Mouse (Mus musculus) bone marrow macrophage, adult 2 months (primary cell): Measurements from ENCODE around the gene Kif1bp. TPM values are rescaled to one million over a fixed set of nuclear protein-coding genes. Genes with fewer than 3 reads are reported as not detected.

Experiments
- H3K27ac ChIP-seq: 2 replicates; pipeline ENCODE4 v1.5.1; 2012; ENCODE audit warnings: low read depth, low read length; ENCODE audit not compliant: insufficient read depth
- H3K4me1 ChIP-seq: 2 replicates; pipeline ENCODE4 v1.6.1; 2012; ENCODE audit warnings: low read length; ENCODE audit not compliant: control insufficient read depth, insufficient read depth
- H3K4me3 ChIP-seq: 2 replicates; pipeline ENCODE4 v1.5.1; 2012; ENCODE audit warnings: mild to moderate bottlenecking, low read length, moderate library complexity; ENCODE audit not compliant: insufficient read depth
- CTCF ChIP-seq: IDR thresholded peaks from 2 replicates; pipeline ENCODE4 v1.5.1; 2012; ENCODE audit warnings: low read depth, mild to moderate bottlenecking, low read length, moderate library complexity
- POLR2A ChIP-seq: IDR thresholded peaks from 2 replicates; pipeline ENCODE4 v1.6.1; 2012; ENCODE audit warnings: mild to moderate bottlenecking, low read depth, low read length, borderline replicate concordance
- polyA plus RNA-seq: library from polyadenylated mRNA; stranded (reverse); fragments of >200 nt; gene quantifications from 2 replicates; pipeline ENCODE4 v1.2.4, GENCODE M21; 2012; ENCODE audit not compliant: missing spikeins, insufficient read depth, insufficient read length

Kif1bp gene
- polyA plus RNA-seq, 1 experiment, result 40.0 TPM

DNA sequence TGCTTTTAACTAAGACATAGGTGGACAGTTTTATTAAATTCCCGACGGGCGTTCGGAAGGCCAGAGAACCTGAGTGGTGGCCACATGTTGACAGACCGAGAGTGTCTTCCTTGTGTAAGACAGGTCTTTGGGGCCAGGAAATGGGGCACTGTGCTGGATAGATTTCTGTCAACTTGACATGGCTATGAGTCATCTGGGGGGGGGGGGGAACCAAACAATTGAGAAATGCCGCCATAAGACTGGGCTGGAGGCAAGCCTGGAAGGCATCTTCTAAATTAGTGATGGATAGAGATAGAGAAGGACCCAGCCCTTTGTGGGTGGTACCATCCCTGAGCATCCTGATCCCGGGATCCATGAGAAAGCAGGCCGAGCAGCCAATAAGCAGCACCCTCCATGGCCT, 35.3 kb downstream of the Kif1bp start:
- Histone ChIP-seq H3K27ac (peak overlapping the region; percentile 53), H3K4me3 (peak overlapping the region; percentile 24), H3K4me1 (peaks cover 29% of the 10 kb centered on the region)
- TF ChIP-seq CTCF (no peak), POLR2A (no peak)

GRCm38 (mm10) chr10:62542507-62542906, 35.8 kb downstream of the Kif1bp start:
- Histone ChIP-seq H3K4me1 (peaks cover 29% of the 10 kb centered on the region), H3K27ac (peak overlapping the region; percentile 53), H3K4me3 (no peak overlapping the region)
- TF ChIP-seq CTCF, result no peak
- no peak for TF ChIP-seq POLR2A

- Histone ChIP-seq H3K4me3 (no peak overlapping the region), H3K4me1 (peaks cover 26% of the 10 kb centered on the region), H3K27ac (peak overlapping the region; percentile 68)
- TF ChIP-seq POLR2A, result no peak
- TF ChIP-seq CTCF, result no peak
Observed at GRCm38 (mm10) chr10:62541499-62541898, 36.8 kb downstream of the Kif1bp start.

- Histone ChIP-seq H3K27ac (no peak overlapping the region), H3K4me1 (peaks cover 25% of the 10 kb centered on the region), H3K4me3 (no peak overlapping the region)
- TF ChIP-seq POLR2A, result no peak
- TF ChIP-seq CTCF, result no peak
Observed at GRCm38 (mm10) chr10:62540800-62541199, 37.5 kb downstream of the Kif1bp start.

DNA sequence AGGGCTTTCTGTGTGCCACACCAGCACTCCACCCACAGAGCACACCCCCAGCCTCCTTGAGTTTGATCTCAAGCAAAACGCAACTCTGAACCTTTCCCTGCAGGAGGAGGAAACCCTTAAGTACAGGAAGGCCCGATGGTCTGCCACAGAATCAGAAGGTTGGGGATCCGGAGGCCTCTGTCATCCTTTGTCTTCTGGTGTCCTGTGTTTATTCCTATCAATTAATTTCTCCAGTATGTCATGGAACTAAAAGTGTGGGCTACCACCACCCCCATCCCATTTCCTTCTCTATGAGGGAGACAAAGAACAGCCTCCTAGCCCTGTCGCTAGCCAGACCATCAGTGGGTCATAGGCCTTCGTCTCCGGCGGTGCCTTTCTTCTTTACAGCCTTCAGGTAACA, 43.7 kb downstream of the Kif1bp start:
- Histone ChIP-seq H3K4me1 (peaks cover 21% of the 10 kb centered on the region), H3K4me3 (no peak overlapping the region), H3K27ac (no peak overlapping the region)
- TF ChIP-seq CTCF (no peak), POLR2A (no peak)

- Histone ChIP-seq H3K4me1 (peaks cover 21% of the 10 kb centered on the region), H3K27ac (peak overlapping the region; percentile 18; the same call in 1 of the 2 replicates), H3K4me3 (no peak overlapping the region)
- TF ChIP-seq POLR2A, result no peak
- no peak for TF ChIP-seq CTCF
Observed at GRCm38 (mm10) chr10:62532832-62533231, 45.4 kb downstream of the Kif1bp start.

DNA sequence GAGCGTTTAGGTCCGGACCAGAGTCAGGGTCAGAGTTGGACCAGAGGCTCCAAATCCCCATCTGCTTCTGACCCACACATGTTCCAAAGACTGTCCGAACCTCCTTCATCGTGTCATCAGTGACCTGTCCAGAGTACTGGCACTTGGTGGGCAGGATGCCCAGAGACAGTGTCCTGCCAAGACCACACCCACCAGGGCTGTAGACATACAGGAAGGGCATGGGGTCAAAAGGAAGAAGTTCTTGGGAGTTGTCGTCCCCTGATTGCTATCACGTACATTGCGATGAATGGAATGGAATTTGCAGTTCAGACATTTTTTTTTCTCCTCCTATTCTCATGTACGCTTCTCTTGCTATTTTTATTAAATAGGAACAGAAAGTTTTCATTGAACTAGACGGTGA, 48.1 kb downstream of the Kif1bp start:
- H3K27ac ChIP-seq, result no peak overlapping the region
- H3K4me3 ChIP-seq, result no peak overlapping the region
- TF ChIP-seq CTCF (no peak), POLR2A (no peak)
- H3K4me1 ChIP-seq, result peaks cover 21% of the 10 kb centered on the region

DNA sequence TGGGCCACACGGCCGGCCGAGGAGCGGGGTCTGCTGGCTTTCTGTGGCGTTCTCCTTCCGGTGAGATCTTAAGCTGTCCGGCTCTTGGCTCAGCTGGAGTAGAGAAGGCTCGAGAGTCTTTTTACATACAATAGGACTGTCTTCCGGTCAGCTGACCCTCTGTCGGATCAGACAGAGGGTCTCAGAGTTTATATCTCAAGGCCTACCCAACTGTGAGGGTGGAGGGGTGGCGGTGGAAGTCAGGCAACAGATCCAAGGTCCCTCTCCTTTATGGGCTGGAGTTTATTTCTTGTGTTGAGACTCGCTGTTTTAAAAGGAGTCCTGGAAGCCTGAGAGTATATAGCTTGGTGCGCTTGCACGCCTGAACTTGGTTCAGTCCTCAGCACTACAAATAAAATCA, 50.9 kb downstream of the Kif1bp start, which contains the start of gene Srgn:
Gene Srgn (minus strand): TSS at position 101 of the 400 bp plus-strand sequence.
- Histone ChIP-seq H3K27ac (no peak within 1 kb of the TSS), H3K4me1 (peaks cover 9% of the 10 kb centered on the region), H3K4me3 (no peak within 1 kb of the TSS)
- TF ChIP-seq POLR2A (no peak), CTCF (no peak)

GRCm38 (mm10) chr10:62522346-62522950, 55.8 kb downstream of the Kif1bp start:
- Histone ChIP-seq H3K4me3 (no peak overlapping the region), H3K27ac (no peak overlapping the region), H3K4me1 (no peaks in the 10 kb centered on the region)
- TF ChIP-seq POLR2A (no peak), CTCF (no peak)

DNA sequence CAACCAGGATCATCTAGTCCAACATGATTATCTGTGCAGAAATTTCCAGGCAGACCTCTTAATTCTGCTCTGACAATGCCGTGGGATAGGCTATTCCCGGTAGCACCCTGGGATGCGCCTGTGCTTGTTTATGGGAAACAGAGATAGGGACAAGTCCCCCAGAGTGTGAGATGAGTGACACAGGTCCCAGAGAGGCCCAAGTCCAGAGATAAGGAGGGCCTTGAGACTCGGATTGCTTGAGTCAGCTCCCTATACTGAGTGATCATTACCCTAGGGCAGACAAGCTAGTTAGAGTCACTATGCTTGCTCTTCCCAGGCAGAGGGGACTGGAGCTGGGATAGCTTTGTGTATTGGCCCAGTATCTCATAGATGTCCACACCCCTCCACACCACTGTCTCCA, 56.5 kb downstream of the Kif1bp start:
- no peaks in the 10 kb centered on the region for H3K4me1 ChIP-seq
- no peak overlapping the region for H3K27ac ChIP-seq
- H3K4me3 ChIP-seq, result no peak overlapping the region
- TF ChIP-seq CTCF (no peak), POLR2A (no peak)
